Mouse (Mus musculus) small intestine, adult 2 months (tissue): ENCODE results near the gene Spata17.

Source experiments
- CTCF ChIP-seq: fragments of 200-500 bp; IDR thresholded peaks from 2 replicates; pipeline ENCODE4 v1.5.1; 2012; ENCODE audit warnings: low read depth, mild to moderate bottlenecking, control low read depth, inconsistent platforms, low read length, moderate library complexity, mixed read lengths; ENCODE audit not compliant: insufficient replicate concordance, insufficient read length; ENCODE audit errors: extremely low read depth
- POLR2A ChIP-seq: fragments of 200-500 bp; IDR thresholded peaks from 2 replicates; pipeline ENCODE4 v1.6.1; 2012; ENCODE audit warnings: low read depth, mild to moderate bottlenecking, control low read depth, inconsistent platforms, low read length, moderate library complexity

GRCm38 (mm10) chr1:187014141-187014540 is 201.1 kb downstream of the Spata17 start:
- TF ChIP-seq CTCF (no peak), POLR2A (no peak)
